Mouse (Mus musculus): ENCODE measurements around the gene Ndufa11.

The Ndufa11 gene

DNA sequence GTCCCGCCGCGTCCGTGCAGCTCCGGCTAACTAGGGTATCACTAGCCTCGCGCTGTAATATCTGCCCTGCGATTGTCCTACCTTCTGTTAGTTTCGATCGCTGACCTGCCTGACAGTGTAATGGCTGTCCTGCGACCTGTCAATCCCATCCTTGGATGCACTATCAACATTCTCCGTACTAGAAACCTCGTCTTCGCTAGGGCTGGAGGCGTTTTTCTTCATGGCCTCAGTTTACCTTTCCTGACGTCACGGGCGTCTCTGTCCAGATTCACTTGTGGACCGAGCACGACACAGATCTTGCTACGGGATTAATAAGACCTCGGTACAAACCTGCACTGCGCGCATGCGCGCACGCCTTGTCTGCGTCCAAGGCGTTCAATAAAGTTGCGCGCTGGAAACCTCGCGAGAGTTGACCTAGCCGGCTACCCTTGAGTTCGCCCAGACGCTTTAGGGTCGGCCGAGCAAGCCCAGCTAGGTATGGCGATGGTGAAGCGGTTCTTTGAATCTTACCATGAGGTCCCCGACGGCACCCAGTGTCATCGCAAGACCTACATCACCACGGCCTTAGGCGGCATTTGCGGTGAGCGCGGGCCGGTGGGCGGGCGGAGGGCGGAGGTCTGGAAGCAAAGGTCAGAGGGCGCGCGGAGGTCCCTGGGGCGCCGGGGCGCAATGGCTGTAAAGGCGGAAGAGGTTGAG lies at the start of gene Ndufa11, which contains the start of gene Vmac:
Gene Ndufa11 (plus strand): TSS at position 405 of the 696 bp plus-strand sequence.
Gene Vmac (minus strand): TSS at position 660 of the 696 bp plus-strand sequence.
- peak; percentile 98 for DNase-seq (ENCODE audit: low read depth)

DNA sequence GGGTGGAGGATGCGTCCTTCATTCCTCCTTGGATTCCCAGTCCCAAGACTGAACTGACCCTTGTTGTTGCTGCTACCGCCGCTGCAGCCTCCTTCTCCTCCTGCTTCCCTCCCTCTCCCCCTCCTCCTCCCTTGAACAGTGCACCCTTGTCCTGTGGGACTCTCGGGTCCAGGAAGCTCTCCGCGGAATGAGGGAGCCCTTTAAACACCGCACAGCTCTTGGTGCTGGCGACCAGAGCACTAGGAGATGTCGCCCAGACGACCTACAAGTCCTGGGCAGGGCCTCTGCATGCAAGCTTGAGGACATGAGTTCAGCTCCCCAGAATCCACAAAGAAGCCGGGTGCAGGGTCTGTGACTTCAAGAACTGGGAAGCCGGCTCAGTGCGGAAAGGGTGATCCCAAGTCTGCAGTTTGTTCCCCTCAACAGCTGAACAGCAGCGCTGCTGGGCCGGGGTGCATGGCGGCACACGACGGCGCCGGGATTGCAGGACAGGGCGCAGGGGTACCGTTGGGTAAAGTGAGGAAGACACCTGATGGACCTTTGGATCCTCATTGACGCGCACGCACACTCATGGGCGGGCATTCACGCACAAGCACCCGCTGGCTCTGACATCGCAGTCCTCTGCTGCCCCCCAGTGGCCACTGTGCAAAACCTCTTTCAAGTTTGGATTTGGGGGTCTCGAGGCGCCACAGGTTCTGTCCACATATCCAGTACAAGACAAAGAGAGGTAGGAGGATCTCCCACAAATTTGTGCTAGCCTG lies 49.0 kb upstream of the Ndufa11 start:
- DNase-seq (ENCODE audit: low read depth), result peak; percentile 80

DNA sequence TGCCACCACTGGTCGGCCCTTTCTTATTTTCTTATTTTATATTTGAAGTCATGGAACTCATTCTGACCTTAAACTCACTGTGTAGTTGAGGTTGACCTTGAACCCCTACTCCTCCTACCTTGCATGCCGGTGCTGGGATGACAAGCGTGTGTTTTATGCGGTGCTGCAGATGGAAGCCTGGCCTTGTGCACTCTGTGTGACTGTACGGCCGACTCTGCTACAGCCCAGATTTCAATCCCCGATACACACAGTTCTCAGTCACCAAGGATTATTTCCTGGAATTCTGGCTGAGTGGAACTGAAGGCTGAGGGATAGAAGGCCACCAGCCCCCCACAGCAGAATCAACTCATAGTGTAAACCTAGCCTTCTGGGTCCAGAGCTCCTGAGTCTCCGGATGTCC lies 47.8 kb upstream of the Ndufa11 start:
- DNase-seq (ENCODE audit: low read depth), result no peak

GRCm38 (mm10) chr17:56672941-56673646 lies 44.5 kb upstream of the Ndufa11 start, which contains the start of gene Ranbp3:
Gene Ranbp3, plus strand, starts transcription at chr17:56673294.
- DNase-seq (ENCODE audit: low read depth), result peak; percentile 99

DNA sequence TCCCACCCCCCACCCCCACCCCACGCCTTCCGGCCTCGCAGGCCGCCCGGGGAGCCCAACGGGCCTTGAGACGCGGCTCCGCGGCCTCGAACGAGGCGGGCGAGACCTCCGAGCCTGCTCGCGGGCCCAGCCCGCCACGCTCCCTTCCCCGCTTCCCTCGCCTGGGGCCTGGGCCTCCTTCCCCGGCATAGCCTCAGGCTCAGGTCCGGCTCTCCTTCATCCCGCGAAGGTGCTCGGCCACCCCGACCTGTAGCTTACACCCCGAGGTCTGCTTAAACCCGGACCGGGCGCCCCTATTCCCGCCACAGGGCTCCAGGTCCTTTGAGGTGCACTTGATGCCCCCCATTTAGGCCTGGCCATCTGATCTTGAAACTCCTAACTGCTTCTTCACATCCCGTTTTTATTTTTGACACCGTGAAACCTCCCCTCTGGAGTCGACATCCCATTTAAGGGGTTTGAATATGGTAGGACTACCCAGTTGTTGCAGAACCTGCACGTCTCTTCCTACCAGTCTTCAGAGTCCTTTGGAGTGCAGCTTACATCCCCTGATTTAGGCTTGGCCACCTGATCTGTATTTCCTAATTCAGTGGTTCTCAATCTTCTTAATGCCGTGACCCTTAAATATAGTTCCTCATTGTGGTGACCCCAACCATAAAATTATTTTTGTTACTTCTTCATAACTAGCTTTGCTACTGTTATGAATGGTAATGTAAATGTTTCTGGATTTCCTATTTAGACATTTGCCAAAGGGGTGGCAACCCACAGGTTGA lies 43.7 kb upstream of the Ndufa11 start:
- DNase-seq (ENCODE audit: low read depth), result no peak

GRCm38 (mm10) chr17:56681791-56682190 lies 35.8 kb upstream of the Ndufa11 start:
- no peak for DNase-seq (ENCODE audit: low read depth)

- DNase-seq (ENCODE audit: low read depth), result no peak
These were observed 34.7 kb upstream of the Ndufa11 start for GRCm38 (mm10) chr17:56682880-56683279.

- no peak for DNase-seq (ENCODE audit: low read depth)
These were observed 33.9 kb upstream of the Ndufa11 start for GRCm38 (mm10) chr17:56683546-56684140.

GRCm38 (mm10) chr17:56684649-56685048 lies 32.9 kb upstream of the Ndufa11 start:
- DNase-seq (ENCODE audit: low read depth), result no peak

DNA sequence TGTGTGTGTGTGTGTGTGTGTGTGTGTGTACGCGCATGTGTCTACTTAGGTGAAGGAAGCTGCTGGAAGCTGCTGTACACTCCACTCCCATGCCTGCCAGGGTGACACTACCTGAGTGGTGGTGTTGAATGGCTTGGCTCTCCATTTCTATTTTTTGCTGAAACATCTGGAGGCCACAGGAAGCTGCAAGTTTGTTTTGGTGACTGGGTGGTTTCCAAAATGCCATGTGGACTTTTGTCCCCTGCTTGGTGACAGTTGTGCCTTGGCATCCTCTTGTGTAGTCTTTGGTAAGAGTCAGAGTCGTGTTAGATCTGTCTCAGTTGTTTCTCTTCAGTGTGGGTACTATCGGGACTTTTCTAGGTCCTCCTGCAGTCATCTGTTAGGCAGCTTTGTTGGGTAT lies 30.8 kb upstream of the Ndufa11 start:
- DNase-seq (ENCODE audit: low read depth), result no peak

DNA sequence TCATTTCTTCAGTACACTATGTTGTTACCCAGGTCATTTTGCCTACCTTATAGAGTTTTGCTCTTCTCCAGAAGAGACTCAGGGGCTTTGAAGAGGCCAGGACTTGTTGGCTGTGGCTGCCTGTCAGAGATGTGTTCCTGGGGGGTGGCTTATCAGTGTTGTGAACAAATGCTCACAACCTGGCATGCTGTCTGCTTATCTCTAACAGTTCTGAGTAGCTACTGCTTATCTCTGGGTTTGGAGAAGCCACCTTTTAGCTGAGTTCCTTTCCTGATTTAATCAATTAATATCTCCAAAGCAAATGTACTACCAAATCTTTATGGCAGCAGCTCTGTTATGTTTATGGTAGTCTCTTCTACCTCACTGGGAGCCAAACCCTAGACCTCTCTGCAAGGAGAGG lies 29.5 kb upstream of the Ndufa11 start:
- DNase-seq (ENCODE audit: low read depth), result no peak

DNA sequence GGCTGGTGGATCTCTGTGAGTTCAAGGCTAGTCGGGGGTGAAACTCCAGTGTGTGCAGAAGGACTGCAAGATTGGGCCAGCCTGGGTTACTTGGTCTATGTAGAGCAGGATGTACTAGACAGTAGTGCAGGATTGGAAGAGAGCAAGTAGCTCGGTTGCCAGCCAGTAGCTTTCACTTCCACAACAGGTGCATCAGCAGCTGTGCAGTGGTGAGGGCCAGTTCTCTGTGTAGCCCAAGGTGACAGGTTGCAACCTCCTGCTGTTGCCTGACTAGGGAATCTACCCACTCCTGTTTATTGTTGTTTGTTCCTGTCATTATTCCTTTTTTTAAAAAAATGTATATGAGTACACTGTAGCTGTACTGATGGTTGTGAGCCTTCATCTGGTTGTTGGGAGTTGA lies 28.9 kb upstream of the Ndufa11 start:
- DNase-seq (ENCODE audit: low read depth), result no peak

- DNase-seq (ENCODE audit: low read depth), result no peak
These were observed 24.2 kb upstream of the Ndufa11 start for GRCm38 (mm10) chr17:56693395-56693794.

- no peak for DNase-seq (ENCODE audit: low read depth)
These were observed 23.7 kb upstream of the Ndufa11 start for GRCm38 (mm10) chr17:56693851-56694310.

GRCm38 (mm10) chr17:56700451-56700850 lies 17.1 kb upstream of the Ndufa11 start:
- no peak for DNase-seq (ENCODE audit: low read depth)

GRCm38 (mm10) chr17:56703038-56703437 lies 14.5 kb upstream of the Ndufa11 start:
- no peak for DNase-seq (ENCODE audit: low read depth)

DNA sequence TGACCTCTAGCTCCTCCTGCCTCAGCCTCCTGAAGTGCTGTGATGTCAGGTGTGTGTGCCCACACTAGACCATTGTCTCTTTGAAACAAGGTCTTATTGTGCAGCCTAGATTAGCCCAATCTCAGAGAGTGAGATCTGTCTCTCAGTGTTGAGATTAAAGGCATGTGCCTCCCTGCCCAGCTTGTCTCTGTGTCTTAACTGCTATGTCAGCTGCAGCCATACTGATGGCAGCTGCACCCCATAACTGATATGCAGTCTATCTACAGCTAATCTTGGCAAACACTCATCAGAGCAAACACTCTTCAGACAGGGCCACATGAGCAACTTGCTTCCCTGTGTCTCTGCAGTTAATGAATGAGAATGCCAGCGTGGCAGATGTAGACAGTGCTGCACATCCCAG lies 11.1 kb upstream of the Ndufa11 start:
- no peak for DNase-seq (ENCODE audit: low read depth)

- DNase-seq (ENCODE audit: low read depth), result no peak
These were observed 8.9 kb upstream of the Ndufa11 start for GRCm38 (mm10) chr17:56708692-56709091.

GRCm38 (mm10) chr17:56709708-56710107 lies 7.9 kb upstream of the Ndufa11 start:
- DNase-seq (ENCODE audit: low read depth), result no peak

DNA sequence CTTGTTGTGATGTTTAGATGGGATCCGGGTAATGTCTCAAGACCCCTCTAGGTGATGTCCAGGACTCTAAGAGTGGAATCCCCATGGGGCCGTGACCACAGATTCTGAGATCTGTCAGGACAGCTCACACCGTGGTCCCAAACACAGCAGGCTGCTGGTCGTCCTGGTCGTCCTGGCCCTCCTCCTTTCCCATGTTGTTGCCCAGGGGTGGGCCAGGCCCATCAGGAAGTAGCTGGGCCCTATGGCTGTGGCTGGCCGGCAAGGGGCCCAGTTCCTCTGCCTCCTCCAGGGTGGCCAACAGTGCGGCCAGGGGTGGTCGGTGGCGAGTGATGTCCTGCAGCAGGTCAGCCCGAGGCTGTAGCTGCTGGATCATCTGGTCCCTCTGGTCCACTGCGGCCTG lies 2.2 kb upstream of the Ndufa11 start:
- no peak for DNase-seq (ENCODE audit: low read depth)

DNA sequence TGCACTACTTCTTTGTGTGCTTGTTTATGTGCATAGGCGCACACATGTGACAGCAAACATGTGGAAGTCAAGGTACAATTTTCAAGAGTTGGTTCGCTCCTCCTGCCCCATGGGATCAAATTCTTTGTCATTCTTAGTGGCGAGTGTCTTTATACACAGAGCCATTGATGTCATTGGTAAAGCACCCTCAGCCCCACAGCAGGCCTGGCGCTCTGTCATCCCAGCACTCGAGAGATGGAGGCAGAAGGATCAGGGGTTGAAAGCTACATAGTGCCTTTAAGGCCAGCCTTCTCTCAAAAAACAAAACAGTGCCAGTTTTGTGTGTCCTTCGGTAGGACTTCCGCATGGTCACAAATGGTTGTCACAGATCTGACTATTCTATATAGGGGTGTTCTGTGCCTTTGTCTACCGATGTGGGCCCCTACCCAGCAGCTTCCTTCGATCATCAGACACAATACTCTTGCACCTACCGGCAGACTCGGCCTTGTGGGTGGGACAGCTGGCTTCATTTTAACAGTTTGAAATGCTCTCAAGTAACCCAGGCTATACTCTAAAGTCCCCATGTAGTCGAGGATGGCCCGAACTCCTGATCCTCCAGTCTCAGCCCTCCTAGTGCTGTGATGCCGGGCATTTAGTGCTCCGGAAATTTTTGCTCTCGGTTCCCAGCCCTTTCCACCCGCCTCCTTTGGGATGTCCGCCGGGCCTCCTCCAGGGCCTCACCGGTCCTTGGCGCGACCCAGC lies 1.5 kb upstream of the Ndufa11 start:
- DNase-seq (ENCODE audit: low read depth), result no peak

Data from c-Kit-positive CD71-negative TER-119-negative erythroid progenitor cells, embryonic 14.5 days (primary cell).